Mouse (Mus musculus) forebrain, postnatal 0 days (tissue): ENCODE results near the gene Fam129b. TPM values are rescaled to one million over a fixed set of nuclear protein-coding genes. Genes with fewer than 3 reads are reported as not detected.

Source experiments
- ATAC-seq: fragments of 200-750 bp; cut with Nextera tagmentation; 2 replicates; pipeline ENCODE4 v1.8.0; 2017; ENCODE audit warnings: mild to moderate bottlenecking, moderate library complexity
- DNase-seq: peaks from one replicate; pipeline ENCODE4 v3.0.0-alpha.2; 2015
- H3K27ac ChIP-seq: fragments of 300-500 bp; sonication (generic); 2 replicates; pipeline ENCODE4 v1.5.1; 2014; ENCODE audit warnings: low read depth, mild to moderate bottlenecking, antibody characterized with exemption, low read length, moderate library complexity, mixed read lengths
- H3K27me3 ChIP-seq: fragments of 300-500 bp; sonication (generic); 2 replicates; pipeline ENCODE4 v1.6.1; 2014; ENCODE audit warnings: mild to moderate bottlenecking, low read length, mixed read lengths; ENCODE audit not compliant: insufficient read depth
- H3K36me3 ChIP-seq: fragments of 300-500 bp; sonication (generic); 2 replicates; pipeline ENCODE4 v1.6.1; 2014; ENCODE audit warnings: mild to moderate bottlenecking, moderate library complexity; ENCODE audit not compliant: insufficient read depth
- H3K4me1 ChIP-seq: fragments of 300-500 bp; sonication (generic); 2 replicates; pipeline ENCODE4 v1.6.1; 2014; ENCODE audit warnings: antibody characterized with exemption; ENCODE audit not compliant: insufficient read depth
- H3K4me2 ChIP-seq: fragments of 300-500 bp; sonication (generic); 2 replicates; pipeline ENCODE4 v1.6.1; 2014; ENCODE audit warnings: low read depth, mild to moderate bottlenecking, moderate library complexity
- H3K4me3 ChIP-seq: fragments of 300-500 bp; sonication (generic); 2 replicates; pipeline ENCODE4 v1.5.1; 2014; ENCODE audit warnings: low read depth, low read length, mixed read lengths
- H3K9ac ChIP-seq: fragments of 300-500 bp; sonication (generic); 2 replicates; pipeline ENCODE4 v1.6.1; 2014; ENCODE audit warnings: mild to moderate bottlenecking
- H3K9me3 ChIP-seq: fragments of 300-500 bp; sonication (generic); 2 replicates; pipeline ENCODE4 v1.6.1; 2016; ENCODE audit warnings: low read length
- CTCF ChIP-seq: sonication (generic); IDR thresholded peaks from 2 replicates; pipeline ENCODE4 v1.5.1; 2016; ENCODE audit warnings: antibody characterized with exemption, control low read depth, low read depth
- WGBS: fragments of 180-500 bp; shearing (Covaris S2); extraction: QIAGEN DNeasy Blood & Tissue Kit; methylation state at CpG from one replicate; pipeline ENCODE4 v1.1.7; 2014; 5-methylcytosine and 5-hydroxymethylcytosine counted together
- polyA plus RNA-seq: library from polyadenylated mRNA; unstranded; fragments of >200 nt; fragmentation: Nextera tagmentation; extraction: Ambion mirVana; gene quantifications from 2 replicates; pipeline ENCODE4 v1.2.1, GENCODE M21; 2015
- total RNA-seq: library from RNA; depleted of rRNA; stranded (reverse); fragments of >200 nt; gene quantifications from 2 replicates; pipeline ENCODE4 v1.2.3, GENCODE M21; 2014

Fam129b gene
- total and polyA plus RNA-seq, 2 experiments from 2014 or later = 27.7 to 38.1 TPM

GRCm38 (mm10) chr2:32911639-32912182 lies 35.8 kb downstream of the Fam129b start:
- Histone ChIP-seq H3K4me2 (no peak overlapping the region), H3K4me1 (peaks cover 21% of the 10 kb centered on the region), H3K9me3 (no peaks in the 10 kb centered on the region), H3K27me3 (no peaks in the 10 kb centered on the region), H3K27ac (no peak overlapping the region), H3K9ac (no peak overlapping the region), H3K4me3 (no peak overlapping the region), H3K36me3 (peaks cover 32% of the 10 kb centered on the region)
- WGBS = 80% methylated on average over 7 of the region's 7 CpGs
- DNase-seq = no peak
- ATAC-seq = no peak
- TF ChIP-seq CTCF = no peak

GRCm38 (mm10) chr2:32912210-32912804 lies 36.4 kb downstream of the Fam129b start:
- peak; percentile 23; the same call in 1 of the 2 replicates for ATAC-seq
- H3K9me3 ChIP-seq = no peaks in the 10 kb centered on the region
- WGBS = 30% methylated on average over 19 of the region's 19 CpGs

GRCm38 (mm10) chr2:32914362-32914761 lies 38.4 kb downstream of the Fam129b start:
- H3K4me3 ChIP-seq = no peak overlapping the region
- ATAC-seq = no peak
- DNase-seq = no peak
- H3K36me3 ChIP-seq = peaks cover 44% of the 10 kb centered on the region
- no peak for TF ChIP-seq CTCF
- H3K27ac ChIP-seq = peak overlapping the region; percentile 45
- H3K9ac ChIP-seq = no peak overlapping the region
- H3K27me3 ChIP-seq = no peaks in the 10 kb centered on the region
- 57% methylated on average over 5 of the region's 5 CpGs for WGBS
- no peaks in the 10 kb centered on the region for H3K4me1 ChIP-seq
- H3K9me3 ChIP-seq = no peaks in the 10 kb centered on the region
- no peak overlapping the region for H3K4me2 ChIP-seq

More at GRCm38 (mm10) chr2:32912210-32912804, 36.4 kb downstream of the Fam129b start:
- Histone ChIP-seq H3K4me2 (no peak overlapping the region), H3K27me3 (no peaks in the 10 kb centered on the region), H3K27ac (no peak overlapping the region), H3K36me3 (peaks cover 32% of the 10 kb centered on the region), H3K4me3 (no peak overlapping the region), H3K4me1 (peaks cover 20% of the 10 kb centered on the region), H3K9ac (no peak overlapping the region)
- peak; percentile 96 for DNase-seq
- peak; percentile 100 for TF ChIP-seq CTCF

GRCm38 (mm10) chr2:32914896-32915295 lies 39.0 kb downstream of the Fam129b start:
- no peaks in the 10 kb centered on the region for H3K4me1 ChIP-seq
- no peak overlapping the region for H3K27ac ChIP-seq
- ATAC-seq = peak; percentile 75
- TF ChIP-seq CTCF = no peak
- no peaks in the 10 kb centered on the region for H3K27me3 ChIP-seq
- no peak overlapping the region for H3K4me3 ChIP-seq
- peaks cover 50% of the 10 kb centered on the region for H3K36me3 ChIP-seq
- H3K9ac ChIP-seq = no peak overlapping the region
- no peak for DNase-seq
- no peaks in the 10 kb centered on the region for H3K9me3 ChIP-seq
- WGBS = 45% methylated on average over 3 of the region's 3 CpGs
- H3K4me2 ChIP-seq = no peak overlapping the region

GRCm38 (mm10) chr2:32917526-32917925 lies 41.6 kb downstream of the Fam129b start:
- DNase-seq = no peak
- H3K36me3 ChIP-seq = peaks cover 55% of the 10 kb centered on the region

GRCm38 (mm10) chr2:32918391-32918790 lies 42.5 kb downstream of the Fam129b start:
- Histone ChIP-seq H3K27ac (no peak overlapping the region), H3K9me3 (no peaks in the 10 kb centered on the region), H3K4me1 (no peaks in the 10 kb centered on the region), H3K9ac (no peak overlapping the region), H3K27me3 (no peaks in the 10 kb centered on the region), H3K36me3 (peaks cover 64% of the 10 kb centered on the region), H3K4me3 (no peak overlapping the region), H3K4me2 (no peak overlapping the region)
- 88% methylated on average over 9 of the region's 9 CpGs for WGBS
- ATAC-seq (no peak), DNase-seq (no peak)
- TF ChIP-seq CTCF = no peak

More at GRCm38 (mm10) chr2:32917526-32917925, 41.6 kb downstream of the Fam129b start:
- Histone ChIP-seq H3K4me3 (no peak overlapping the region), H3K4me1 (no peaks in the 10 kb centered on the region), H3K9me3 (no peaks in the 10 kb centered on the region), H3K27ac (no peak overlapping the region), H3K4me2 (no peak overlapping the region), H3K27me3 (no peaks in the 10 kb centered on the region), H3K9ac (no peak overlapping the region)
- no peak for ATAC-seq
- TF ChIP-seq CTCF = no peak
- WGBS = 79% methylated on average over 11 of the region's 11 CpGs

- DNase-seq (no peak), ATAC-seq (no peak)
- H3K36me3 ChIP-seq = peaks cover 78% of the 10 kb centered on the region
- TF ChIP-seq CTCF = no peak
- H3K4me2 ChIP-seq = no peak overlapping the region
- no peak overlapping the region for H3K4me3 ChIP-seq
- no peaks in the 10 kb centered on the region for H3K27me3 ChIP-seq
- H3K27ac ChIP-seq = no peak overlapping the region
- 80% methylated on average over 7 of the region's 7 CpGs for WGBS
- H3K9me3 ChIP-seq = no peaks in the 10 kb centered on the region
- H3K9ac ChIP-seq = no peak overlapping the region
- no peaks in the 10 kb centered on the region for H3K4me1 ChIP-seq
Measured at GRCm38 (mm10) chr2:32921235-32921634, 45.3 kb downstream of the Fam129b start.
